Mouse (Mus musculus) lung, postnatal 25 days (tissue): ENCODE results near the gene H2al2b.
"Not testable (repeated sequence)": the region's sequence is repeated elsewhere in the genome, so short reads cannot be mapped to it uniquely, and the experiment has no call there.

ENCODE experiments used
- DNase-seq: peaks from one replicate; pipeline ENCODE4 v3.0.0; 2022; ENCODE audit warnings: low spot score

The H2al2b gene

GRCm38 (mm10) chrY:2720574-2720973 is at the start of gene H2al2b:
H2al2b (minus strand) TSS chrY:2720674.
- not testable (repeated sequence) for DNase-seq
